Mouse (Mus musculus) layer of hippocampus, postnatal 25 days (tissue): ENCODE measurements around the gene Gpr135. TPM values are rescaled to one million over a fixed set of nuclear protein-coding genes. Genes with fewer than 3 reads are reported as not detected.
"Not testable (repeated sequence)": the region's sequence is repeated elsewhere in the genome, so short reads cannot be mapped to it uniquely, and the experiment has no call there.

Source experiments
- DNase-seq, 2 experiments: peaks; one replicate each; pipeline ENCODE4 v3.0.0; 2022; ENCODE audit warnings: mixed read lengths in 2 of 2, low spot score in 1 of 2; ENCODE audit errors: extremely low spot score in 1 of 2
- total RNA-seq, 2 experiments: library from RNA; stranded (reverse); gene quantifications; 2 replicates each; pipeline ENCODE4 v1.2.3; 2021

Gene Gpr135
- total RNA-seq, 2 experiments from 2014 or later = 13.4 TPM

DNA sequence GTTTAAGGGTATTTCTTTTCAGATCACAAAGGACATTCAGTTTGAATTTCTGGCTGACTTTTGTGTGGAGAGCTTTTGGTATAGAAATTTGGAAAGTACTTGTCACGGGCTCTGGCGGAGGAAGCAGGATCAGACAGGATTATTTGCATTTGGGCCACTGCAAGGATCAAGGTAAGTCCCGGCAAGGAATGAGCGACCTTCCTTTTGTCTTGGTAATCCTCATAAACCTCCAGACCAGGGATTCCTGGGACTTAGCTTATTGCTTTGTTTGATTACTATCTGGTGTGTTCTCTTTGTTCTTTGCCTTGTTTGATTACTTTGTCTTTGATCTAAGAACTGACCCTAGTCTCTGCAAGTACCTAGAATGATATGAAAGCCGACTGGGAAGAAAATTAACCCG lies 17.1 kb downstream of the Gpr135 start:
- no peak for DNase-seq

DNA sequence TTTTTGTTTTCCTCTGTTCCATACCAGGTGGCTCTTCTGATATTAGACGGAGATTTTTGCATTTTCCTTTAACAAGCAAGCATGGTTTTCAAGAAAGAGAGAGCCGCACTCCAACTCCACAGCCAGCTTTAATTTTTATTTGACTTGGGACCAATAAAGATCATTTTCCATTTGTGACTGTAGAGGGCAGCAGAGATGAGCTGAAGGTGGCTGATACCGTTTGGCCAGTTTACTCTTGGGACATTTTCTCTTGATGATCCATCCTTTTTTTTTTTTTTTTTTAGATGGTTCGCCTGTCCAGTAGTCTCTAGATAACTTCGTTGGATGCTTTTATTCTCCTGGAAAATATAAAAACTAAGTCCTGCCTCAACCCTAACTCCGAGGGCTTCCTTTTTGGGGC lies 17.6 kb downstream of the Gpr135 start:
- DNase-seq = no peak

DNA sequence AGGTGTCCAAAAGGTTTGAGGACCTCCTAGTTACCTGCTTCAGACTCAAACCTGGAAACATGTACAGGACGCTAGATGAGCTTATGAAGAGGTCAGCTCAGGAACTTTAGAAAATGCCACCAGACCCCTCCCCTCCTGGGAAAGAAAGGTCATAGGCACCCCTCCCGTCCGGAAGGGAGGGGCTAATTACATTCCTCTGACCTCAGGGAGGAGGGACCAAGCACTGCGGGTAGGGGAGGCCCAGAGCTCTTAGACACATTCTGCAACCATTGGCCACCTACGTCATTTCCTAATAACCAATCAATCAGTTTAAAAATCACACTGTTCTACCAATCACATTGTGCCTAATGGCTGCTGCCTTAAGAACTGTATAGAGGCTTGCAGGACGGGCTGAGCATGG lies 18.4 kb downstream of the Gpr135 start:
- DNase-seq = no peak

DNA sequence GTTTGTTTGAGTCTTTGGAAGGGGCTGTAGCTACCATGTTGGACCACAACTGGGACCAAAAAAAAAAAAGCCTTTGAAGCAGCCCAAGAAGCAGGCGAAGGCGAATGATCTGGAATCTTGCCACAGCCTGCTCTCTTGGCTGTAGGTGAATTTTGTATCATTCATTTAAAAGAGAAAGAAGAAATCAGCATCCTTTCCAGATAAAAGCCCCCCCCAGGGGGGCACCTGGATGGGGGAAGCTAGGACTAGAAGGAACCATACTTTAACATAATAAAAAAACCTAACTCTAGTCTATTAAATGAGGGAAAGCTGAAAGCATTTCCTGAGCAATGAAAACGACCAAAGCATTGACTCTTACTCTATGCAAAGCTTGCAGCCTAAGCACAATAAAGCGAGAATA lies 20.1 kb downstream of the Gpr135 start:
- DNase-seq = no peak

DNA sequence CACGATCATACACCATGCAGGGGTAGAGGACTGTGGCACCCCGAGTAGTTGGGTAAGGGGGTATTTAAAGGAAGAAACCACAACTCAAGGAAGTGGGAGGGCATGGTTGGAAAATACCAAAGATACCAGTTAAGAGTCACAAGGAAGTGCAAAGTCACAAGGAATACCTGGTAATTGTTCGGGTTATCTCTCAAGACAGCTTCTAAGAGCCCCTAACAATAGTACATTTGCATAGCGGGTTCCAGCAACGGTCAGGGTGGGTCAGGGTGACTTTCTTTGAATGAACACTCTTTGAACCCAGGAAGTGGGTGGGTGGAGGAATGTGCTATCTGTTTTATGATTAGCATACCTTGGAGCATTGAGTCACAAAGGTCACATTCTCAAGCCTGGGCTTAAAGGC lies 20.8 kb downstream of the Gpr135 start:
- not testable (repeated sequence) for DNase-seq

DNA sequence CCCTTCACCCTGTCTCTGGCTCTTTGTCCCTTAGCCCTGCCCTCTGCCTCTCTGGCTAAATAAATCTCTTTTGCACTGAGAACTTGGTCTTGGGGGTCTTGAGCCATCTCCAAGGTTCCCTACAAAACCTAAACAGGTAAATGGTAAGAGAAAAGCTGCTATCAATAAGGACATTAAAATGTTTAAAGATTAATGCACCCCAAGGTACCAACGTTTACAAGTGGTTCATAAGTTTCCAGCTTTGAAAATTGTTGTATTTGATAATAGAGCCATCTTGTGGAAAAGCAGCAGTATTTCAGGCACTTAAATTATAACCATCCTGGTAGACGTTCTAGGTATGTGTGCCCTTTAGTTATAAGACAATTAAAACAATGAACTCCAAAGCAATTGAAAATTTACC lies 23.4 kb downstream of the Gpr135 start:
- no peak for DNase-seq

DNA sequence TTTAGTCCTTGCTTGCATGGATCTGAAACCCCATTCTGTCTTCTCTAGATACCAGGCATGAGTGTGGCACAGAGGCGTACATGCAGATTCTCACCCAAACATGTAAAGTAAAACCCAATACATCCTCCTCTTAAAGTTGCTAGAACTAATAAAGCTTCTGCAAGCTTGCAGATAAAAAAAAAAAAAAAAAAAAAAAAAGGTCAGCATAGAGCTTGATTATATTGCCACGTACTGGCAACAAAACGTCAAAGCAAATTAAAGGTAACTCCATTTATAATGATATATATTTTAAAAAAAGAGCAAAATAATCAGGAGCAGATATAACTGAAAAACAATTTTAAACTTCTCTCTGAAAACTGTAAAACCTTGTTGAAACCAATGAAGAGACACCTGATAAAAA lies 29.7 kb downstream of the Gpr135 start:
- no peak for DNase-seq

DNA sequence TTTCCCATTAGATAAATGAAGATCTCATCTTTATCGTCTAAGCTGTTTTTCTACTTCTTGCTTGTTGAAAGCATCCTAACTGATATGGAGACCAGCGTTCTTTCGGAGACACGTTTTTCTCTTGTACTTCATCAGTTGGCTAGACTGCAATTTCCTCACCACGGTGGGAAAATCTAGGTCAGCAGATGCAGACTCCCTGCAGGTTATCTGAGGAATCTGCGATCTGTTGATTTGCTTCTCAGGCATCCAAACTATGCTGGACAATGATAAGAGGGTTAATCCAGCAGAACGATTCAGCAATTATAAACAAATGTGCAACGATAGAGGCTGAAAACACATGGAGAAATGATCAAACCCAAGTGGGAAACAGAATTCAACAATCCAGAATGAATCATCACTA lies 31.4 kb downstream of the Gpr135 start:
- DNase-seq = no peak

DNA sequence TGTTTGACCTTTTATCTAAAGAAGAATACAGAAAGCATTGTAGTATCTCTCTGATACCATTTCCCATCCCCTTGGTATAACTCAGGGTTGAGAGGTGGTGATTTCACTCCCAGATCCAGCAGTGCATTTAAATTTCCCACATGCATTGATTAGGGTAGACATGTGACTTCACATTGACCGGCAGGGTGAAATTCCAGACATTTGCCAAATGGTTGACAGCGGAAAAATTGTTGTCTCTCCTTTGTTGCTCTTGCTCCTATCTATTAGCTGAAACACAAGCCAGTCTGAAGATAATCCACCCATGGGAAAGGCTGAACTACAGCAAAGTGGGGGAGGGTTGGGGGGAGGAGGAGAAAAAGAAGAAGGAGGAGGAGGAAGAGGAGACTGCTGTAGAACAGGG lies 32.1 kb downstream of the Gpr135 start:
- no peak for DNase-seq

DNA sequence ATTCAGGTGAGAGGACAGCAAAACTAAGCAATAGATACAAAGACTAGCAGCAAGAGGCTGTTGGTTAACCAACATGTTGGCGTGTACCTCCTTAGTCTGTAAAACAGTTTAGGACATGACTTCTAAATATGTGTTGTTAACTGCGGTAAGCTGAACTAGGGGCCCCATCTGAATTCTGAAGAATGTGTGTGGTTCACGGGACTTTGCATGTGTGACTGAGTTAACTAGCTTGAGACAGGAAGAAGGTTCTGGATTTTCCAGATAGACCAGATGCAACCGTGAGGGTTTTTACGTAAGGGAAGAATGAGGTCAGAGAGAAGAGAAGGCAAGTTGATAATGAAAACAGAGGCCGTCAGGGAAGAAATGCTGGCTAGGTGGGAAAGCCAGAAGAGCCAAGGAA lies 33.9 kb downstream of the Gpr135 start:
- no peak for DNase-seq

DNA sequence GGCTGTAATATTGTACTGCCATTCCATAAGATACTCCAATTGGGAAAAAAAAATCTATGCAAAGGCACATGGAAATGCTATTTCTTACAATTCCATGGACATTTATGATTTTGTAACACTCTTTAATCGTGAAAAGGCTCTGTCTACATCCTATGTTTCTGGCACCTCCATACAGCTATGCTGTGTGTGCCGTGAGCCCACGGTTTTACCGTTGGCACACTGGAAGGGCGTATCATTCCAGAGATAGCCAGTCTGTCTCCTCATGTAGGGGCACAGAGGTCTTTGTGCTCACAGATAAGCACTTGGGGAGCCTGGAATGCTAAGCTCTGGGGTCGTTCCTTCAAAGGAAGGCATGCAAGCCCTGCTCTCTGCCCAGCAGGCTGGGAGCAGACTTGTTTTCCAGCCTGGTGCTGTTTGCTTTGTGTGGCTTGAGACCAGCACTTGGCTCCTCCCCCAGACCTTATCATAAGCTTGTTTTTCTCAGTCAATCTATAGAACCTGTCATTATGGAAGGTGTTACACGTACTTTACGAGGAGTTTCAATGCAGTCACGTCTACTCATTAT lies 34.7 kb downstream of the Gpr135 start:
- no peak for DNase-seq

DNA sequence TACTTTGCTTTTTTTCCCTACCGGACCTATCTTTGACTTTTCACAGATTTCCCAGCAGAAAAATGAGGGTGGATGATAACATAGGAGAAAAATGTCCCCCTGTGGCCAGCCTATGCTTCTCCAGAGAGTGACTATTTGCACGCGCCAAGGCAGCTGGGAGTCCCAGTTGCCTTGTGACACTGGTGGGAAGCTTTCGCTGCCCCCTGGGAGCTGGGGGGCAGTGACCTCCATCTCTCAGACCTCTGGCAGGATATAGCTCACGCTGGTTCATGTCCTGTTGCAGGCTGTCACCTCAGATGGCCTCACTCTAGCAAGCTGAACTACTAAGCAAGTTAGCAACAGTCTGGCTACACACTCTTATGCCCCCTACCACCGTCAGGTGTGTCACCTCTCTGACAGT lies 39.1 kb downstream of the Gpr135 start:
- no peak for DNase-seq

DNA sequence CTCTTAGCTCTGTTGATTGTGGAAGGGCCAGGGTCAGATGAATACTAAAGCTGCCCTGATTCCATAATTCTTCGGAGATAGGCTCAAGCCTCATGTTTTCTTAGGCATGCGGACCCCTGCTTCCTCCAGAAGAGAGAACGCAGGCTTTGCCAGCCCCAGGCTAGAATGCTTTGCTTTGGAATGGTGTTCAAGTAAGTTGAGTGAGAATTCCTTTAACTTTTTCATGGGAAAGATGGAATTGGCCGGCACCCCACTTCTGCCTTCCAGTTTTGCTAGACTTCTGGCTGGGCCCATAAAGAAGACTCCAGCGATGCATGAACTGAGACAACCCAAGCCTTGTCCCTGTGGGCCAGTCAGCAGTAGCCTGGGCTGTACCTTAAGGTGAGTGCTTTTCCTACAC lies 39.8 kb downstream of the Gpr135 start:
- DNase-seq = no peak

DNA sequence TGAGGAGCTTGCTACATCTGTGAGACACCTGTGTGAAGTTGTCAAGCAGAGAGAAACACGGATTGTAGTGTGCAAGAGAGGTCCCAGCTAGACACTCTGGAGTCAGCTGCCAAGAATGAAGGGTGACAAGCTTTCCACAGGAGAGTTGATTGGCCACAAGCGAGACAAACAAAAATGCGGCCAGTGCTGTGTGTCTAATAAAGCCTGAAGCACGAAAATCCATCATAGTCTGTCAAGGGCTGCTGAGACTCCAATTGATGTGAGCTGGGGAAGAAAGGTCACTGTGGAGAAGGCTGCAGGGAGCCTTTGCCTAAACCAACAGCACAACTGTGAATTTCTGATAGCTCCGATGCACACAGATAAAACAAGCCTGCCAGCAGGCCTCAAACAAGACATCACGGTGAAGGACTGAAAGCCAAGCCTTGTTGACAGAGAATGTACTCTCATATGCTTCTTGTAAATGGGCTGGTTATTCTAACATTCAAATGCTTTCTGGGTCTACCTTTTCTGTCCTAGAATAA lies 45.6 kb downstream of the Gpr135 start:
- no peak for DNase-seq

DNA sequence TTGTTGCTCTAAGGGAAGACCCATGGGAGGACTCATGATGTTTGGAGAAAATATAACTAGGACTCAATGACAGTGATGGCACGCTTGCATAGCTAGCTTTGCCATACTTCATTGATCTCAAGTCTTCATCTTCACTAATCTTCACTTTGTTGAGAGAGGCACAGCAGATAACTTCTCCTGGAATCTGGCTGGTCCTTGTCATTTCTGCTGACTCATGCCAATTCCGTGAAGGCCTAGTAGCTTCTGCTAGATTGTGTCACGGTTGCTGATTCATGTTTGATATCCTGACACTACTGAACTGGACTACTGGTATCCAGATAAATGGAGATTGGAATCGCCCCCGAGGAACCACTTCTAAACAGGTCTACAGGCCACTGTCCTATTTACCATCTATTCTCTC lies 47.4 kb downstream of the Gpr135 start:
- DNase-seq = no peak

DNA sequence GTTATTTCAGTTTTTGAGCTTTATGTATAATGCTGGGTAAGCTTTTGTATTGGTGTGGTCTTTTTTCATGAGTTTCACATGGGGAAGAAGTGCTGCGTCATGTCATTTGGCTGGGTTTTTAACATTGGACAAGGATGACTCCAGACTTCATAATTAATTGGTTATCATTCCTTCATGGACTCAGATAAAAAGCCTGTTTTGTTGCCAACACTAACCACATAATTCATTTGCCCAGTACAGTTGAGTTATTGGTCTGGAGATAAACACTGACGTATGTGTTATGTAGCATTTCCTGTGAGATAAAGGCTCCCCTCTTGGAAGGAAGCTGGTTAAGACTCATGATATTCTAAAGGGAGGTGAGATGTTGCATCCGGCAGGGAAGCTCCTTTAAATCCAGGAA lies 48.1 kb downstream of the Gpr135 start:
- no peak for DNase-seq

DNA sequence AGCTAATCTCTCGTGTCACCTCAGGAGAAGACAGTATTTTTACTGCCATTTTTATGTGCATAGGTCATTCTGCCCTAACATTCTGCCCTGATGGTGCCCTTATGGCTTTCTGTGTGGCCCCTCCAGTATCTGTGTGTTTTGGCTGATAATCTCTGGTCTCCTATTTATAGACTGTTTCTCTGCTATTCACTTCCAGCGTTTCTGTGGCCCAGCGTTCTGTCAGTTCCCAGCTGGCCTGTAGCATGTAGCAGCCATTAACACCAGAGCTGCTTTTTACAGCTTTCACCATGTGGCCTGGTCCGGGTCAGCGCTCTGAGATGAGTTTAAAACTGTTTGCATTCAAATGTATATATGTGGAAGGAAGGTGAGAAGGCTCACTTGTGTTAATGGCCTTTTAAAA lies 49.4 kb downstream of the Gpr135 start:
- no peak for DNase-seq

DNA sequence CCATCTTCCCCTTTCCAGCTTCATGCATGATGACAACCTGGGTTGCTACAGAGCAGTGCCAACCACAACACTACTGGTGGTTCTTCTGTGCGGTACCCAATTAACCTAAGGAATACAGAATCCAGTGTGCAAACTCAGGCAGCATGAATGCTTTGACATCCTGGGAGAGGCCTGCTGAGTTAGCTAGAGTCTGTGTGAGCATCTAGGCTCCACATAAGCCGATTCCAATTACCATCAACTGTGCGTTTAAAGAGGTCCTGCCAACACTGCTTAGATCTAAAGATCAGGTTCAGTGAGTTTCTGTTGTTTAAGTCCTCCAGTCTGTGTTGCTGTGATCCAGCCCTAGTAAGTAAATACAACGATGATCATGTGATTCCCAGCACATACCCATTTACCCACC lies 50.6 kb downstream of the Gpr135 start:
- no peak for DNase-seq

Other genes with a start within 250 kb of the Gpr135 start
- 10 to 100 TPM; 60.5 to 71.6 TPM for gene Daam1, start 240.0 kb downstream of the Gpr135 start, total RNA-seq
- gene L3hypdh, start 14.3 kb upstream of the Gpr135 start, total RNA-seq = 1 to 10 TPM; 3.7 to 4.1 TPM
- gene Jkamp, start 14.5 kb upstream of the Gpr135 start, total RNA-seq = 10 to 100 TPM; 51.0 to 52.6 TPM
- gene Ccdc175, start 113.9 kb upstream of the Gpr135 start, total RNA-seq = not detected